Mouse (Mus musculus): ENCODE measurements around the gene Plod2. TPM values are rescaled to one million over a fixed set of nuclear protein-coding genes. Genes with fewer than 3 reads are reported as not detected.

The Plod2 gene
- total and polyA plus RNA-seq, 3 experiments = not detected

DNA sequence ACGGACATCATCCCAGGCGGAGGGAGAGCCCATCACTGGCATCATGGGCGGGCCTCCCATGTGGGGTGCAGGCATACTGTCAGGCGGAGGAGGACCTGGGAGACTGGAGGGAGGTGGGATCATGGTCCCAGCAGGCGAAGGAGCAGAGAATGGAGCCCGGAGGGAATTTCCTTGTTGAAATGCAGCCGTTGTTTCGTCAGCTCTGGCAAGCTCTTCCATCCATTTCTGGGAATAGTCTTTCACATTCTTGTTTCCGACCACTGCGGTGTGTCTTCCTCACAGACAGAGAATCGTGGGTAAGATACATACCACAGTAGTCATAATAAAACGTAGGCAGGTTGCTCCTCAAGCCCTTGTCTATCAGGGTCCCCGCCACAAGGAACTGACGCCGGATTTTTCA lies 70.6 kb downstream of the Plod2 start:
- Histone ChIP-seq H3K36me3 (ENCODE audit: control insufficient read depth in 1 of 2, insufficient read depth in 2 of 2, low read length in 2 of 2) (no peaks in the 10 kb centered on the region), H3K79me2 (ENCODE audit: control insufficient read depth, insufficient read depth, low read length, poor library complexity) (no peaks in the 10 kb centered on the region), H3K4me3 (ENCODE audit: control insufficient read depth in 1 of 2, insufficient read depth in 1 of 2, low read depth in 2 of 2, low read length in 2 of 2) (no peak overlapping the region), H3K27ac (ENCODE audit: control insufficient read depth, low read depth, low read length) (no peak overlapping the region), H3K4me1 (ENCODE audit: control insufficient read depth in 1 of 2, insufficient read depth in 2 of 2, low read length in 2 of 2) (no peaks in the 10 kb centered on the region), H3K9me3 (replicated peaks; ENCODE audit: insufficient read depth, low read length) (no peaks in the 10 kb centered on the region), H3K27me3 (ENCODE audit: control insufficient read depth in 1 of 2, insufficient read depth in 2 of 2, low read length in 2 of 2) (peaks cover 0 to 3% of the 10 kb centered on the region in 2 experiments; a peak in 2 of 4 replicates), H3K9ac (ENCODE audit: control insufficient read depth, low read depth, low read length, poor library complexity, severe bottlenecking) (no peak overlapping the region)
- no peak for DNase-seq (ENCODE audit: low read depth, low spot score)
- TF ChIP-seq NRF1 (IDR thresholded peaks at IDR 0.05; ENCODE audit: insufficient read depth, low read depth, low read length, poor library complexity, severe bottlenecking) = no peak
- no peak for TF ChIP-seq TCF12 (IDR thresholded peaks at IDR 0.05; ENCODE audit: low read depth, low read length)
- TF ChIP-seq USF1 (IDR thresholded peaks at IDR 0.05; ENCODE audit: low read depth, low read length) = no peak
- TF ChIP-seq ZKSCAN1 (IDR thresholded peaks at IDR 0.05; ENCODE audit: low read depth, low read length) = no peak
- no peak for TF ChIP-seq POLR2A (IDR thresholded peaks at IDR 0.05; ENCODE audit: control insufficient read depth in 1 of 2, insufficient read depth in 1 of 2, low read depth in 1 of 2, low read length in 2 of 2, poor library complexity in 1 of 2)
- TF ChIP-seq MEF2A (IDR thresholded peaks at IDR 0.05; ENCODE audit: extremely low read depth, insufficient replicate concordance, low read depth, low read length, poor library complexity, severe bottlenecking) = no peak
- TF ChIP-seq EP300 (IDR thresholded peaks at IDR 0.05; ENCODE audit: low read depth in 1 of 2, low read length in 2 of 2) = no peak
- TF ChIP-seq POLR2AphosphoS2 (IDR thresholded peaks at IDR 0.05; ENCODE audit: low read length) = no peak
- no peak for TF ChIP-seq NELFE (IDR thresholded peaks at IDR 0.05; ENCODE audit: low read depth, low read length)
- TF ChIP-seq ZMIZ1 (IDR thresholded peaks at IDR 0.05; ENCODE audit: low read depth, low read length) = no peak
- TF ChIP-seq MYC (IDR thresholded peaks at IDR 0.05; ENCODE audit: low read depth, low read length) = no peak
- TF ChIP-seq E2F4 (IDR thresholded peaks at IDR 0.05; ENCODE audit: borderline replicate concordance, low read depth, low read length) = no peak

DNA sequence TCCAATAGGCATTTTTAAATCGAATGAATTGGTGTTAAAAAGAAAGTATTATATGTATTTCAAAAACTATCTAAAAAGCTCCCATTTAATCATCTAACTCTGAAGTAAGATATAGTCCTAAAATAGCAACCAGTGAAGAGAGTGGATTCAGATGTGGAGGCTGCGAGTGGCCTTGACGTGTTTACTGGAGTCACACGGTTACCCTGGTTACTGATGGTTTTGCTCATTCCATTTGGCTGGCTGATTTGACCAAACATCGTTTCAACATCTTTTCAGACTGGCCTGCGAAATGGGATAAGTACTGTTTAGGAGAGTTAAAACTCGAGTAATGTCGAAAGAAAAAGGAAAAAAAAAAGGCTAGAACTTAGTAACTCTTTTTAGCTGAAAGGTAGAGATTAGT lies 71.2 kb downstream of the Plod2 start:
- no peak for DNase-seq (ENCODE audit: low read depth, low spot score)
- no peaks in the 10 kb centered on the region for H3K4me1 ChIP-seq (ENCODE audit: control insufficient read depth in 1 of 2, insufficient read depth in 2 of 2, low read length in 2 of 2)
- H3K36me3 ChIP-seq (ENCODE audit: control insufficient read depth in 1 of 2, insufficient read depth in 2 of 2, low read length in 2 of 2) = no peaks in the 10 kb centered on the region
- TF ChIP-seq SMC3 (IDR thresholded peaks at IDR 0.05; ENCODE audit: low read depth, low read length) (no peak), HCFC1 (IDR thresholded peaks at IDR 0.05; ENCODE audit: low read depth, low read length) (no peak)
- no peak overlapping the region for H3K27ac ChIP-seq (ENCODE audit: control insufficient read depth, low read depth, low read length)
- no peak overlapping the region for H3K4me3 ChIP-seq (ENCODE audit: control insufficient read depth in 1 of 2, insufficient read depth in 1 of 2, low read depth in 2 of 2, low read length in 2 of 2)
- no peaks in the 10 kb centered on the region for H3K79me2 ChIP-seq (ENCODE audit: control insufficient read depth, insufficient read depth, low read length, poor library complexity)
- H3K9me3 ChIP-seq (replicated peaks; ENCODE audit: insufficient read depth, low read length) = no peaks in the 10 kb centered on the region
- no peak overlapping the region for H3K9ac ChIP-seq (ENCODE audit: control insufficient read depth, low read depth, low read length, poor library complexity, severe bottlenecking)
- peaks cover 0 to 3% of the 10 kb centered on the region in 2 experiments; a peak in 2 of 4 replicates for H3K27me3 ChIP-seq (ENCODE audit: control insufficient read depth in 1 of 2, insufficient read depth in 2 of 2, low read length in 2 of 2)

DNA sequence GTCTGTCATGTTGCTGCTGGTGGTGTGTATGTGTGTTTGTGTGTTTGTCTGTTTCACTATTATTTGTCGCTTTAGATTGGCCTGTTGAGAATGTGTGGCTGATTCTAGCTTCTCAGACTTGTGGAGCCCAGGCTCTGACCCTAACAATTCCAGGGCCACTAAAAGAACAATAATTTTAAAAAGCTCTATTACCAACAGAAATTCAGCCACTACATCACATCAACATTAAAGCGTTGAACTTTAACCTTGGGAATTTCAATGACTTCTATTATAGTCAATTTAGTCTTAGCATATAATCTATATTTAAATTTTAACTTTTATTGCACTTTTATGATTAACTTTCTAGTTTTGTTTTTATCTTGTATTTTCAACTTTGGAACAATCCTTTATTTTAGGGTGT lies 74.4 kb downstream of the Plod2 start:
- no peaks in the 10 kb centered on the region for H3K4me1 ChIP-seq (ENCODE audit: control insufficient read depth in 1 of 2, insufficient read depth in 2 of 2, low read length in 2 of 2)
- H3K79me2 ChIP-seq (ENCODE audit: control insufficient read depth, insufficient read depth, low read length, poor library complexity) = no peaks in the 10 kb centered on the region
- DNase-seq (ENCODE audit: low read depth, low spot score) = no peak
- no peak for TF ChIP-seq NELFE (IDR thresholded peaks at IDR 0.05; ENCODE audit: low read depth, low read length)
- no peak for TF ChIP-seq UBTF (IDR thresholded peaks at IDR 0.05; ENCODE audit: borderline replicate concordance, insufficient read depth, low read depth, low read length)
- TF ChIP-seq ZNF384 (IDR thresholded peaks at IDR 0.05; ENCODE audit: low read depth, low read length) = no peak
- no peak for TF ChIP-seq KAT2A (conservative IDR thresholded peaks at IDR 0.05; ENCODE audit: low read depth, low read length)
- TF ChIP-seq EP300 (IDR thresholded peaks at IDR 0.05; ENCODE audit: low read depth in 1 of 2, low read length in 2 of 2) = no peak
- TF ChIP-seq TCF12 (IDR thresholded peaks at IDR 0.05; ENCODE audit: low read depth, low read length) = no peak
- TF ChIP-seq CHD2 (IDR thresholded peaks at IDR 0.05; ENCODE audit: low read length) = no peak
- TF ChIP-seq MXI1 (IDR thresholded peaks at IDR 0.05; ENCODE audit: low read depth, low read length) = no peak
- TF ChIP-seq ZKSCAN1 (IDR thresholded peaks at IDR 0.05; ENCODE audit: low read depth, low read length) = no peak
- TF ChIP-seq USF1 (IDR thresholded peaks at IDR 0.05; ENCODE audit: low read depth, low read length) = no peak
- H3K36me3 ChIP-seq (ENCODE audit: control insufficient read depth in 1 of 2, insufficient read depth in 2 of 2, low read length in 2 of 2) = no peaks in the 10 kb centered on the region
- H3K9ac ChIP-seq (ENCODE audit: control insufficient read depth, low read depth, low read length, poor library complexity, severe bottlenecking) = no peak overlapping the region
- no peaks in the 10 kb centered on the region; a peak in 1 of 4 replicates for H3K27me3 ChIP-seq (ENCODE audit: control insufficient read depth in 1 of 2, insufficient read depth in 2 of 2, low read length in 2 of 2)
- H3K9me3 ChIP-seq (replicated peaks; ENCODE audit: insufficient read depth, low read length) = no peaks in the 10 kb centered on the region
- no peak overlapping the region for H3K4me3 ChIP-seq (ENCODE audit: control insufficient read depth in 1 of 2, insufficient read depth in 1 of 2, low read depth in 2 of 2, low read length in 2 of 2)
- H3K27ac ChIP-seq (ENCODE audit: control insufficient read depth, low read depth, low read length) = no peak overlapping the region
